Mouse (Mus musculus) gastrocnemius, adult 18-20 months (tissue): Measurements from ENCODE around the gene Ogg1. TPM values are rescaled to one million over a fixed set of nuclear protein-coding genes. Genes with fewer than 3 reads are reported as not detected.

Experiments used
- DNase-seq: peaks from one replicate; pipeline ENCODE4 v3.0.0; 2021; ENCODE audit warnings: low spot score
- long read RNA-seq, 2 experiments: library from polyadenylated mRNA; stranded (forward); transcript quantifications; one replicate each; pipeline ENCODE4 v2.0.0; 2021
- total RNA-seq, 2 experiments: library from RNA; stranded (reverse); gene quantifications; 2 replicates each; pipeline ENCODE4 v1.2.3; 2021

Gene Ogg1
- total RNA-seq: 1 to 10 TPM; 5.6 to 5.8 TPM
- long read RNA-seq, experiment 1, partial matches to known transcripts: 0 of 3 reads
- long read RNA-seq, experiment 1, other reads (novel, unspliced or antisense): 1 of 3 reads
- long read RNA-seq, experiment 2, transcript Ogg1-201 (7 exons, 1,549 nt): major isoform, 5 of 7 reads
- long read RNA-seq, experiment 2, partial matches to known transcripts: 0 of 7 reads
- long read RNA-seq, experiment 2, other reads (novel, unspliced or antisense): 2 of 7 reads

DNA sequence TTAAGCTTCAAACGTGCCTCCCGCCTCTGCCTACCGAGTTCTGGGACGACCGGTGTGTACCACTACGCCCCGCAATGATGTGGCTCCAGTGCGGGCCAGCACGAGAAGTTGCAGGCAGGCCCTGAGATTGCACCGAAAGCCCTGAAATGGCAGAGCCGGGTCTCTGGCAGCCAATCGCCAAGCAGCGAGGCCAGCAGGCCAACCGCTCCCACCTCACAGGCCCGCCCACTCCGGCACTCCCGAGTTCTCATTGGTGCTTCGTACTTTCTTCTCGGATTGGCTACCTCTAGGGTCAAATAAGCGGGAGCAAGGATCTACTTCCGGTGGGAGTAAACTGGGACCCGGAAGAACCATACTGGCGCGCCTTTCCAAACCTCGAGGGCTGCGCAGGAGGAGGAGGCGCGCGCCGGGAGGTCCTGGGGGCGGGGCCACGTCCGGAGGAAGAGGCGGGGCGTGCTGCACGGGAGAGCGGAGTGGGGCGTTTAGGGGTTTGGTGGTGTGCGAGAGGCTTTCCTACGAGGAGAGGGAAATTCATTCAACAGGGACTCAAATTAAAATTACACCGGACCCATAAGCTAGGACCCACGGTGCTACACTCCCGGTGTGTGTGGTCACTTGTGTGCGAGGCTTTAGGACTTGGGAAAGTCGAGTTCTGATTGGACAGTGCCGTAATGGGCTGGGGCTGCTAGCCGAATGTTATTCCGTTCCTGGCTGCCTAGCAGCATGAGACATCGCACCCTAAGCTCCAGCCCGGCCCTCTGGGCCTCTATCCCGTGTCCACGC, at the start of gene Ogg1:
Ogg1 (plus strand) TSS at position 440 of the 783 bp plus-strand sequence.
- peak; percentile 99 for DNase-seq

- no peak for DNase-seq
Observed at GRCm38 (mm10) chr6:113281676-113282075, 45.1 kb upstream of the Ogg1 start.

GRCm38 (mm10) chr6:113282101-113282802, 44.5 kb upstream of the Ogg1 start, which contains the start of gene Cpne9:
TSS of gene Cpne9 (plus strand) at chr6:113282307.
- no peak for DNase-seq

DNA sequence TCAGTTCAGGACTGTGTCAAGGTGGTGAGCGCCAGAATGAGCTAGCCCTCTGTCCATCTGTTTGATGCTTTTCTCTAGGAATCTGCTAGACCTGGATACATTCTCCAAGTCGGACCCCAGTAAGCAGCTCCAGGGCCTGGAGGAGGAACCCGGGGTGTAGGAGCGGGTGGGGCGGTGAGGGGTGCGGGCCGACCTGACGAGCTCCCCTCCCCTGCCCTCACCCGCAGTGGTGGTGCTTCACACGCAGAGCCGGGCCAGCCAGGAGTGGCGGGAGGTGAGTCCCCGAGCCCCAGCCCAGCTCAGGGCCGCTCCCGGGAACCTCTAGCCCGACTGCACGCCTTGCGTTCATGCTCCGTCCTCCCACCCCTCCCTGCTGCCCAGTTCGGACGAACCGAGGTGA, 43.8 kb upstream of the Ogg1 start:
- no peak for DNase-seq

GRCm38 (mm10) chr6:113283500-113283899, 43.3 kb upstream of the Ogg1 start:
- DNase-seq: no peak

DNA sequence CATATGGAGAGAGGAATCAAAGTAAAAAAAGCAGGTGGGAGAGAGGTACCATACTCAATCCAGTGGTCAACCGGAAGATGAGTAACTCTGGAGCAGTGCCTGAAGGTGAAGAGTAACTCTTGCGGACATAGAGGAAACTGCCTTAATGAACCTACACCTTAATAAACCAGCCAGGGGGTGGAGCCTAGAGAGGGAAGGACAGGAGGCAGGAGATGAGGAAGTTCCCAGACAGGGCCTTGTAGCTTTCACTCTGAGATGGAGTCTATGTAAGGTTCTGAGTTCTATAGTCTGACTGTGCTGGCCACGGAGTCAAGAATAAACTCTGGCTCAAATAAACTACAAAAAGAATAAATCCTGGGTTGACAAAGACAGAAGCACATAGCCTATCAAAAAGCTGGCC, 41.8 kb upstream of the Ogg1 start:
- no peak for DNase-seq

- no peak for DNase-seq
Observed at GRCm38 (mm10) chr6:113286316-113286715, 40.5 kb upstream of the Ogg1 start.

DNA sequence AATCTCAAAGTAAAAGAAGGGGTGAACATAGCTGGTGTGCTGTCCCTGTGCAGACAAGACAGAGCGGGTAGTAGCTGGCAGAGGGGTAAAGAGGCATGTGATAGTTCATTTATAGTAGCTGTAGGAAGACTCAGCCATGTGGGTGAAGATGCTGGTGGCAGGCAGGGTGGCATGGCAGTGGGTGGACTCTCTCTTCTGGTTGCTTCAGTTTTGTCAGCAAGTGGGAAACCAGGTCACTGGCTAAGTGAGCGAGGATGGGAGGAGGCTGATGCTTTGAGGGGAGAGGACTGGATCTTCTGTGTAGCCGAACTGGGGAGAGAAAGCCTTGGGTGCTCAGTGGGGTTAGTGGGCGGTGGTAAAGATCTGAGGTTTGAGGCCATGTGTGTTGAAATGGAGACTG, 39.5 kb upstream of the Ogg1 start:
- no peak for DNase-seq

DNA sequence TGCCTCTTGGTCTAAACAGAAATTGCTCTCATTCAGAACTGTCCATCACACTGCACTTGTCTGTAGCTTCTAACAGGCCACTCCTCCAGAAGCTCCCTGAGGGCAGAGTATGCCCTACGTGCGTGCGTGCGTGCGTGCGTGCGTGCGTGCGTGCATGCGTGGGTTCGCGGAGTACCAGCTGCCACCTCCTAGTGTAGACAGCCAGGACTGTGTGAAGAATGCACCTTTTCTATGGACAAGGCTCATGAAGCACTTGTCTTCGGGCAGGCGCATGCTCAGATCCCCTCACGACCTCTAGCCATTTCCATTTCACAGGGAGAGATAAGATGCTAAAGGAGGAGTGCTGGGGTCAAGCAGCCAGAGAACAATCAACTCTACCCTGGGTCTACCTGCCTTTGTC, 37.4 kb upstream of the Ogg1 start:
- no peak for DNase-seq

- DNase-seq: no peak
Observed at GRCm38 (mm10) chr6:113290346-113290745, 36.4 kb upstream of the Ogg1 start.

- no peak for DNase-seq
Observed at GRCm38 (mm10) chr6:113292938-113293337, 33.8 kb upstream of the Ogg1 start.

GRCm38 (mm10) chr6:113296046-113296445, 30.7 kb upstream of the Ogg1 start:
- no peak for DNase-seq

DNA sequence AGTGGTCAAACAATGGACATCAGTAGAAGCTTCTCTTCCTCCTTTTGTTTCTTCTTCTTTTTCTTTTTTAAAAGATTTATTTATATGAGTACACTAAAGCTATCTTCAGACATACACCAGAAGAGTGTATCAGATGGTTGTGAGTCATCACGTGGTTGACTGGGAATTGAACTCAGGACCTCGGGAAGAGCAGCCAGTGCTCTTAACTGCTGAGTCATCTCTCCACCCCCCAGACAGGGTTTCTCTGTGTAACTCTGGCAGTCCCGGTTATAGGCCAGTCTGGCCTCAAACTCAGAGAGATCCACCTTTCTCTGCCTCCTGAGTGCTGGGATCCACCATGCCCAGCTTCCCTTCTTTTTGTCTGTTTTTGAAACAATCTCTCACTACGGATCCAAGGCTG, 30.1 kb upstream of the Ogg1 start:
- no peak for DNase-seq

DNA sequence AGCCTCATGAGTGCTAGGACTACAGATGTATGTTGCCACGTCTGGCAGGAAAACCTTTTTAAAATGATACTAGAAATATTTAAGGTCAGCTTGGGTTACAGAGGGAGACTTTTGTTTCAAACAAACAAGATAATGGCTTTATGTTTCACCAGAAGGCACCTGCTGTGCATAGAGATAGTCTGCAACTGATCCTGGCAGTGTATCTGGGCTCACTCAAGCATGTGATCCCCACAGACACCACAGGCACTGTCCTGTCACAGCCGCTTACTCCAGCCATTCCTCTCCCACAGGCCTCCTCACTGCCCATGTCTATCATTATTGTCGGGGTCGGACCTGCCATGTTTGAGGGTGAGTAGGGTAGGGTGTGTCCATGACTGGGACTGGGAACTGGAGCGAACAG, 25.4 kb upstream of the Ogg1 start:
- DNase-seq: no peak

DNA sequence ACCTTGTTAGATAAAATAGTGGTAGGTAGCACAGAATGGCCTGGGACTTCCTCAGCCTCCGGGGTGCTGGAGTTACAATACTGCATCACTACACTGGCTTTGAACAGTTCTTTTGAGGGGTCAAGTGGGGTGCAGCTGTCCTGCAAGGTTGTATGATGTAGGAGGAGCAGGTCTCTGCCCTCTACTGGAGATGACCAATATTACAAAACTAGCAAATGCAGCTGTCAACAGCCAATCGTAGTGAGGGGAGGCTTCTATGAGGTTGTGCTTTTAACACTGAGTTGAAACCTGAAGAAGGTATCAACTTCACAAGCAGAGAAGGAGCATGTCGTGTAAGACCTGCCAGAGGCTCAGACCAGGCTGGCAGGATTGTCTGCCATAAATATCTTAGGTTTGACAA, 24.5 kb upstream of the Ogg1 start:
- peak; percentile 26 for DNase-seq

GRCm38 (mm10) chr6:113306322-113306985, 20.3 kb upstream of the Ogg1 start:
- DNase-seq: peak; percentile 100

- no peak for DNase-seq
Observed at GRCm38 (mm10) chr6:113306986-113307349, 19.8 kb upstream of the Ogg1 start, which contains the start of gene Brpf1. TSS of gene Brpf1 (plus strand) at chr6:113307137.

- DNase-seq: peak; percentile 27
Observed at GRCm38 (mm10) chr6:113307481-113308121, 19.2 kb upstream of the Ogg1 start.

DNA sequence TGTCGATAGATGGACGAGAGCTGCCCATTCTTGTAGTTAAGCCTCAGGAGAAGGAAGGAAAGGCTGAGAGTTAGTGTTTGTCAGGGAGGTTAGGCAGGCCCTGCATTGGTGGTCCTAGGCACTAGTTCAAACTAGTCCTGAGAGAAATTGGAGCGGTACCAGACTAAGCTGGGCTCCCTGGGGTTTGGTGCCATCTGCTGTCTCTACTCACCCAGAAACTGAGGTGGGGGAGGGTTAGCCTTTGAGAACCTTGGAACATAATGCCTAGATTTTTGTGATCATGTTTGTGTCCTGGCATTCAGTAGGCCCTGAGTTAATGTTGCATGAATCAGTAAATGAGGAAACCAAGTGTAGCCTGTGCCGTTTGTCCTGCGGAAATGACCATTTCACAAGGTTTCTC, 18.6 kb upstream of the Ogg1 start:
- no peak for DNase-seq

DNA sequence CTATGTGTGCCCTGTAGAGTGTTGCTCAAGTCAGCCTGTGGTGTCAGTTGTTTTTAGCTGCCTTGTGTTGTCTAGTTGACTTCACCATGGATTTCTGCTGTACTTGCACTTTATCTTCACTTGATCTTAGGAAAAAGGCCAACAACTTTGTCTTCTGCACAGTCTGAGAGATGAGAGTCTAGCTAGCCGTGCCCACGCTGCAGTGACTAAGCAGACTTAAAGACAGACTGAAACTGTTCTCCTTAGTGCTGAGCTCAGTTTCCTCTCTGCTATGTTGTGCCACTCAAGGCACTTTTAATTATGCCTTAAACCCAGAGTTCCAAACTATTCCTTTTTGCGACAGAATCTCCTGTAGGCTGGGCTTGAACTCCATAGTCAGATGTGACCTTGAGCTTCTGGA, 10.8 kb upstream of the Ogg1 start:
- no peak for DNase-seq

DNA sequence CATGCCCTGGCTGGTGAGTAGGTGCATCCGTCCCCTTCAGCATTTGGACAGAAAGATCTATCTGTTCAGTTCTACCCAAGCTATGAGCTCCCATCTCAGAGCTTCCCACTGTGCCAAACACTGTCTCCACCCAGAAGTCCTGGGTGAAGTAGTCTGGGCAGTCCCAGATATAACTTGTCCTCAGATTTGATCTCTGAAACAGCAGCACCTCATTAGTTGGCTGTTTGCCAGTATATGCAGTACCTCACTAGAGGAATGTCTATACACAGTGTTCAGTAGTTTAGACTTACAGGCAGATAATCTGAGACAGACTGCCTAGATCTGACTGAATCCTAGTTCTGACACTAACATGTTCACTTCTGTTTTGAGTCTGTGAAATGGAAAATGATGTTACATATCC, 2.6 kb downstream of the Ogg1 start:
- DNase-seq: no peak
